In genomic region chr4:86710034-86710650, GRCm38 (mm10) we compare ENCODE assay signal across 19 mouse cellular contexts. TPM values are rescaled to one million over a fixed set of nuclear protein-coding genes. Genes with fewer than 3 reads are reported as not detected.
DNase-seq lines count a peak whose midpoint lies in the region; ATAC-seq lines count a peak whose summit lies in the region.
"Had no signal": no experiment of that assay in that cellular context is flagged by ENCODE, and none has a peak within 500 bp of the region (broad histone marks: within the 10 kb centered on the region; RNA-seq: fewer than 3 reads in every experiment).

No protein-coding gene starts in this region.

- H3K9ac ChIP-seq in forebrain, embryonic 13.5 days: no peak overlapping the region
- H3K9ac ChIP-seq: embryonic facial prominence, embryonic 15.5 days; heart, embryonic 13.5 days; hindbrain, embryonic 15.5 days; intestine, embryonic 15.5 days; liver, embryonic 15.5 days; neural tube, embryonic 13.5 days had no signal

- WGBS in forebrain, embryonic 13.5 days: 62% methylated on average over 6 of the region's 6 CpGs

- H3K9me3 ChIP-seq in forebrain, embryonic 13.5 days (replicated peaks): no peaks in the 10 kb centered on the region
- H3K9me3 ChIP-seq: embryonic facial prominence, embryonic 15.5 days; forebrain, embryonic 10.5 days; heart, embryonic 13.5 days; hindbrain, embryonic 15.5 days; intestine, embryonic 15.5 days; liver, embryonic 15.5 days; neural tube, embryonic 13.5 days had no signal

- no peaks in the 10 kb centered on the region for H3K27me3 ChIP-seq in forebrain, embryonic 13.5 days
- H3K27me3 ChIP-seq: embryonic facial prominence, embryonic 15.5 days; heart, embryonic 13.5 days; hindbrain, embryonic 15.5 days; intestine, embryonic 15.5 days; liver, embryonic 15.5 days; neural tube, embryonic 13.5 days had no signal

- H3K27ac ChIP-seq in forebrain, embryonic 13.5 days: no peak overlapping the region
- H3K27ac ChIP-seq: embryonic facial prominence, embryonic 15.5 days; forebrain, embryonic 10.5 days; hindbrain, embryonic 15.5 days; intestine, embryonic 15.5 days; liver, embryonic 15.5 days; neural tube, embryonic 13.5 days had no signal

- H3K4me1 ChIP-seq in forebrain, embryonic 13.5 days: no peaks in the 10 kb centered on the region
- H3K4me1 ChIP-seq: hindbrain, embryonic 15.5 days; intestine, embryonic 15.5 days; liver, embryonic 15.5 days; neural tube, embryonic 13.5 days had no signal

- H3K4me2 ChIP-seq in forebrain, embryonic 13.5 days: no peak overlapping the region
- H3K4me2 ChIP-seq: embryonic facial prominence, embryonic 15.5 days; heart, embryonic 13.5 days; hindbrain, embryonic 15.5 days; intestine, embryonic 15.5 days; liver, embryonic 15.5 days; neural tube, embryonic 13.5 days had no signal

- ATAC-seq in forebrain, embryonic 13.5 days: no peak
- ATAC-seq: intestine, embryonic 15.5 days; lung, postnatal 0 days had no signal

- H3K4me3 ChIP-seq in forebrain, embryonic 13.5 days: no peak overlapping the region
- H3K4me3 ChIP-seq: embryonic facial prominence, embryonic 15.5 days; forebrain, embryonic 10.5 days; heart, embryonic 13.5 days; hindbrain, embryonic 15.5 days; intestine, embryonic 15.5 days; liver, embryonic 15.5 days; neural tube, embryonic 13.5 days had no signal

- no peaks in the 10 kb centered on the region for H3K36me3 ChIP-seq in forebrain, embryonic 13.5 days (ENCODE audit: poor library complexity, severe bottlenecking)
- H3K36me3 ChIP-seq: embryonic facial prominence, embryonic 15.5 days; forebrain, embryonic 10.5 days; heart, embryonic 13.5 days; hindbrain, embryonic 15.5 days; intestine, embryonic 15.5 days; liver, embryonic 15.5 days; neural tube, embryonic 13.5 days had no signal

- peak; percentile 23 to 40 for DNase-seq in adrenal gland, postnatal 36 days
- DNase-seq in adrenal gland, adult 8-10 months: no peak
- peak; percentile 83 for DNase-seq in R1 (ENCODE audit: low read depth, low spot score)
- peak; percentile 71 to 80 for DNase-seq in cerebellum, adult 18-20 months
- peak; percentile 79 to 80 for DNase-seq in cerebellum, postnatal 25 days
- no peak for DNase-seq in thymus, postnatal 25 days
- DNase-seq in spleen, adult 18-20 months: no peak
- DNase-seq: heart, adult 18-20 months; kidney, postnatal 4 days; midbrain, embryonic 14.5 days had no signal

RNA-seq across cellular contexts. Expression of gene Dennd4c, which starts 38.2 kb away (rescaled TPM):
- total RNA-seq in adrenal gland, postnatal 36 days (2021): 10 to 100 TPM; 48.2 to 55.4 TPM
- 10 to 100 TPM; 47.1 to 67.8 (median 57.7) TPM for total RNA-seq in adrenal gland, adult 8-10 months (2022)
- 4.1 and 5.4 TPM in 2 replicates for polyA plus RNA-seq in forebrain, embryonic 13.5 days (2015; fragmentation: Nextera tagmentation; extraction: Ambion mirVana)

RNA-seq across cellular contexts. Expression of gene Plin2, which starts 40.3 kb away (rescaled TPM):
- 100 to 1,000 TPM; 347 to 417 TPM for total RNA-seq in adrenal gland, postnatal 36 days (2021)
- total RNA-seq in adrenal gland, adult 8-10 months (2022): 100 to 1,000 TPM; 294 to 506 (median 406) TPM
- polyA plus RNA-seq in forebrain, embryonic 13.5 days (2015; fragmentation: Nextera tagmentation; extraction: Ambion mirVana): 39.5 and 44.4 TPM in 2 replicates

Comparison
In these comparisons a context has a peak if more than half of its experiments do, and no peak if none do; other contexts are left out.
1. DNase-seq: peak in adrenal gland, postnatal 36 days (2 of 2), R1 (single experiment), cerebellum, adult 18-20 months (2 of 2) and cerebellum, postnatal 25 days (2 of 2); none in adrenal gland, adult 8-10 months (single experiment), thymus, postnatal 25 days (single experiment) and spleen, adult 18-20 months (0 of 2).